Mouse (Mus musculus) urinary bladder, postnatal 25 days (tissue): ENCODE results near the gene Tnr.

ENCODE experiments used
- DNase-seq: peaks from one replicate; pipeline ENCODE4 v3.0.0; 2022; ENCODE audit warnings: low spot score

Gene Tnr

DNA sequence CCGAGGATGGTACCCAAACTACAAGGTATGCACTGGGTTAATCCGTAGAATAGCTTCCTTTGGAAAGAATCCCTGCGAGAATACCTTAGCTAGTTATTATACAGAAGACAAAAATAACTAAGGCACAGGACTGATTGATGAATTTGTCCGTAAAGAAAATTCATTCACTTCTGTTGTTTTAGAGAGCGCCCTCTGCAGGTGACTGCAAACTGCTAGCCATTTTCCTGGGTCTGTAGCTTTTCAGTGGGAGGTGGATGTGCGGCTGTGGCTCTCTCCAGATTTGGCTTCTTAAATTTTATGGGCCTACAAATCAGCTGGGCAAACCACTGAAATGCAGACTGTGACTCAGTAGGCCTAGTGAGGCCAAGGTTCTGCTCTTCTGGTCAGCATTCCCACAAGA, 42.5 kb downstream of the Tnr start:
- no peak for DNase-seq

DNA sequence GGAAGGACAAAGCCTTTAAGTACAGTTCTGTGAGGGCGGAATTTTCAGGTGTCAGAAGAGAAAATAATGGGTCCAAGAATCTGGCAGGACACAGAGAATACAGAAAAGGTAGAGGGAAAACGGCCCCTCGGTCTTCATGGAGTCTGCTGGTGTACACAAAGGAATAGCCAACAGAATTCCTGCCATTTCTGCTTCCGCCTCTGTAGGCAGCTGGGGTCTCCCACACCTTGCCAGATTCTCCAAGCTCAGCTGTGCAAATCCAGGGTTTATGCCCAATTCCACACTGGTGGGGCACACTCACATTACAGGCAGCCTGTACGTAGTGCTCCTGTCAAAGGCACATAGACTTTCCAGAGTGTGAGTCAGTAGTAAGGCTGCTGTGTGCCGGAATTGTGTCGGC, 43.6 kb downstream of the Tnr start:
- DNase-seq: no peak

DNA sequence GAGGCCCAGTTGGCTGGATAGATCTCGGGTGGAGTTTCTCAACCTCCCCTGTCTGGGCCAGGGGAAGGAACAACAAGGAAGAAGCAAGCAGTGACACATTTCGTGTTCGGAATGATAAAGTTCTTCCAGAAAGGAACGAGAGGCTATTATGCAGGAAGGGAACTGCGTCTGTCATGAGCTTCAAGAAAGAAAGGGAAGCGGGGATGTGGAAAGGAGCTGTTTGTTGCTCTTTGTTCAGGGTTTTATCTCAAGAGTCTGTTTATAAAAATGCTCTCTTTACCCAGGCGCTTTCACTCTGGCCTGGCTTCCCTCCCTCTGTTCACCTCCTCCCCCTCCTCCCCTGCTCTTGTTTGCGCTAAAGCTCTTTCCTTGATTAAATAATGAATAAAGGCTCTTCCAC, 46.7 kb downstream of the Tnr start:
- DNase-seq: no peak

DNA sequence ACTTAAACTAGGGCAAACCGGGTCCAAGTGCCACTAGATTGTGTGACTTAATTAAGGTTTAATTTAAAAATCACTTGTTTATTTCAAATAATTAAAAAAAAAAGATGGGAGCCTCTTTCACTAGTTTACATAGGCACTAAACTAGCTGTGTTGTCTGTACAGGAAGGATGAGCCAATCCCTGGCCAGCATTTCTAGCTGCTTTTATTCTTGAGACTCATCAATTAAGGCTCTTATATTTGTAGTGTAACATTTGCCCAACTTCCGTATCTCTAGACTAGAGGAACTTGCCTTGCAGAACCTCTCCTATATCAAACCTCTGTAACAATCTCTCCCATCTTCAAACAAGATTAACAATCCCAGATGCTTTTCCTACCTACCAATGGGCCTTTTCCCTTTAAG, 47.3 kb downstream of the Tnr start:
- DNase-seq: no peak

DNA sequence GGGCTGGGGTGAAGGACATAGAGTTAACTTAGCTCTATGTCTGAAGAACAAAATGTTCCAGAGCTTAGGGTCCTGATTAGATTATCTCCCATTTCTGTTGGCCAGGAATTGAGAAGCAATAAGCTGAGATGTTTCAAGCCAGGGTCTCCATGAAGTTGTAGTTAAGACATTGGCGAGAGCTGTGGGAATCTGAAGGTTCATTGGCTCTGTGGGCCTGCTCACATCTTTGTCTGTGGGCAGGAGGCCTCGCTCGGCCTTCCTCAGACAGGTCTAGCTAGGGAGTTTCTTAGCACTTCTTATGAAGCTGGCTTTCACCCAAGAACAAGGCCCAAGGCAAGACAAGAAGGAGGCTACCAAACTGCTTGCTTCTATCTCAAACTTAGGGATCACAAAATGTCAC, 48.4 kb downstream of the Tnr start:
- no peak for DNase-seq

DNA sequence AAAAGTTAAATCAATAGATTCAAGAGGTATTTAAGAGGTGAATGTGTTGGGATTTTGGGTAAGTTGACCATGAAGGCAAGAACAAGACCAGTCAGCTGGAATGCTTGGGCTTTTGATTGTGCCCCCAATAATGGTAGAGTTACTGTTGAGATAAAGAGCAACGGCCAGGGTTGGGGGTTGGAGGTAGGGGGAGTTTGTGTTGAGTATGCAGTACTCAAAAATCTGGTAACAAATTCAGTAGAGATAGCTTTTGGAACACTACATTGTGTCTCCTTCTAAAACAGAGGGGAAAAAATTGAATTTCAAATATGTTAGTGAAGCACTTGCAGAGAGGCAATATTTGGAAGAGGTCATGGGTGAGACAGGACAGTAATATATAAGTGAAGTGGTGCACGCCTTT, 49.5 kb downstream of the Tnr start:
- DNase-seq: no peak

DNA sequence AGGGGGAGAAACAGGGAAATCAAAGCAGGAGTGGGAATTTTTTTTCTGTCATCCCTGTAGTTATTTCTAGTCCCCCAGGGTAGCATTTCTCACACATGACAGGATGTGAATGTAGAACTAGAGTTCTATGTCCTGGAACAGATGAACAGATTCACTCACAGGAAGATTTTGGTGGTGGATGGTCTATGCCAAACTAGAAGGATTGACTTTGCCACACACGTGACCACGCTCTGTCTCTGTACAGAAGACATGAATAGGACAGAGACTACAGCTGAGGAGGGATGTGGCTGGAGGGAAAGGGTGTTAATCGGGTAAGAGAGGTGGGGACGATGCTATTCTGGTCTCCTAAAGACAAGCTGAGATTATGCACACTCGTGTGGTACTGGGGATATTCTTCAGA, 51.1 kb downstream of the Tnr start:
- no peak for DNase-seq

DNA sequence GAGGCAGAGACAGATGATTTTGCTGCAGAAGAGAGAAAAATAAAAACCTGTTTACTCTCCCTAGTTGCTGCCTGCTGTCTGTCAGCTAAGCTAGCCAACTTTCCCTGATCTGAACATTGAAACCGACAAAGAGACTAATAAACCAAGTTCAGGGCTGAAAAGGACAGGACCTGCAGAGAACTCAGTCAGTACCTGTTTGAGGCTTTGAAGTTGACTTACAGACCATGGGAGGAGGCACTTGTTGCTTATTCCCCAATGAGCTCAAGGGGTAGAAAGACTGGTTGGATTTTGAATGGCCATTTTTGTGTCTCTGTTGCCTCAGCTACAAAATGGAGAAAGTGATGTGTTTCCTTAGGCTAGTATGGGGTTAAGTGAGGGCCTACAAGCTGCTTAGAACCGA, 52.7 kb downstream of the Tnr start:
- DNase-seq: no peak

DNA sequence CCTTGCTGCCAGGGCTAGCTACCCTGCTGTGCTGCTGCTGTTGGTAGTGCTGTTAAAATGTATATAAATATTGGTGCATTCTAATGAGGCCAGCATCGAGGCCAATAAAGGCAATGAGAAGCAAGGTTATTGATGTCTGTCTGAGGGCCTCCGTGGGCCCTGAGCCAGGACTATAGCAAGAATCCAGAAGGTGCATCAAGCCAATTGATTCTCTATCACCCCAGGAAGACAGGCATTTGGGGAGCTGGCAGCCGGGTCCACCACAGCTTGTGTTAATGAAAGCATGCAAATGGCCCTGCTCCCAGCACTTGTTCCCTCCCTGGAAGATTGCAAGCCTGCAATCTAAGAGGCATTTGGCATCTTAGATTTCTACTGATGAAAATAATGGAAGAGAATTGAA, 54.8 kb downstream of the Tnr start:
- no peak for DNase-seq

DNA sequence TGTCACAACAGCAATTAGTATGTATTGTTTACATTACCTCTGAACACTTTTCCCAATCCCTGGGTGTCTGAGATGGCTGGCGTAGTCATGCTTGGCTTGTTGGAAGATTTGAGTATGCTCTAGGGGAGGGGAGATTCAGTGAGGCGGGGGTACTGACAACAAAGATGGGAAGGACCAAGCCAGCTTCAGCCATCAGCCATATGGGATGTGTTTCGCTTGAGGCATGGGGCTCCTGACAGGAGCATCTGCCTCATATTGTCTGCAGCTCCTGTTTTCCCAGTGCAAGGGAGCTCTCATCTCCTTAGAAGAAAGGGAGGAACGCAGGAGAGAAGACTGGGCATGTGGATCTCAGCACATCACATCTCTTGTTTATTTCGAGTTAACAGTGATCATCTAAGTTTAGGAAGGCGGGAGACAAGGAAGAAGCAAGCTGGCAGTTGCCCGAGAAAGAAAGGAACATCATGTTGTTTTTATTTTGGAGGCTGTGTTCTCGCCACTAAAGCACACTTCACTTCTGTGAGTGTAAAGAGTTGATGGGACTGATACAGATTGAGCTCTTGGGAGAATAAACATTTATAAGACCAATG, 56.9 kb downstream of the Tnr start:
- DNase-seq: no peak

DNA sequence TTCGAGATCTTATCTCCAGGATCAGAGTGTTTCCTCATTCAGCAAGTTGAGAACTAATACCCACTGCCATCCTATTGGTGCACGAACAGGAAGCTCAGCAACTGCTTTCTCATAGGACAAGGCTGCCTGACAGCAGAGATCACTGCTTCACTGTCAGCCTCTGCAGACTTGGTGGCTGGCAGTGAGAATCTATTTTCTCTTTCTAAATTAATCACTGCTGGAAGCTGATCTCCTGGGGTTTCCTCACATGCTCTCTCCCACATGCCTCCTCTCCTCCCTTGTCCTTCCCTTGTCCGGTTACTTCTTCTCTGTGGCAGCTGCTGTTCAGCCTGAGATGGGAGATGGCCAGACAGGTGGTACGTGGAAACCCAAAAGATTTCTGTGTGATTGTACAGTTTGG, 60.3 kb downstream of the Tnr start:
- no peak for DNase-seq

DNA sequence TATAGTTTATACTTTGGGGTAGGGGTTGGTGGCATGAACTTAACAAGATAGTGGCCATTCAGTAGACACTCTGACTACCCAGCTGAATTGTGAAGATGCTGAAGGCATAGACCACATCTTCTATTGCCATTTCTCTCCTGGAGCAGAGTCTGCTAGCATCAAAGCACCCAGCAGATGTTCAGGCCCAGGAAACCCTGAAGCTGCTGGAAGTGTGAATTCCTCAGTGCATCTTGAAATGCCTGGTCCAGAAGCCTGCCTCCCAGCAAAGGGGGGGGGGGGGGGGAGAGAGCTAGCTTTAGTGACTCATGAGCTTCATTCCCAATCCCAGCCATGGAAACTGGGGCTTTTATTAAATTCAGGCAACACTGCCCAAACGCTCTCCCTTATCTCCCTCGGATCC, 65.2 kb downstream of the Tnr start:
- DNase-seq: no peak

DNA sequence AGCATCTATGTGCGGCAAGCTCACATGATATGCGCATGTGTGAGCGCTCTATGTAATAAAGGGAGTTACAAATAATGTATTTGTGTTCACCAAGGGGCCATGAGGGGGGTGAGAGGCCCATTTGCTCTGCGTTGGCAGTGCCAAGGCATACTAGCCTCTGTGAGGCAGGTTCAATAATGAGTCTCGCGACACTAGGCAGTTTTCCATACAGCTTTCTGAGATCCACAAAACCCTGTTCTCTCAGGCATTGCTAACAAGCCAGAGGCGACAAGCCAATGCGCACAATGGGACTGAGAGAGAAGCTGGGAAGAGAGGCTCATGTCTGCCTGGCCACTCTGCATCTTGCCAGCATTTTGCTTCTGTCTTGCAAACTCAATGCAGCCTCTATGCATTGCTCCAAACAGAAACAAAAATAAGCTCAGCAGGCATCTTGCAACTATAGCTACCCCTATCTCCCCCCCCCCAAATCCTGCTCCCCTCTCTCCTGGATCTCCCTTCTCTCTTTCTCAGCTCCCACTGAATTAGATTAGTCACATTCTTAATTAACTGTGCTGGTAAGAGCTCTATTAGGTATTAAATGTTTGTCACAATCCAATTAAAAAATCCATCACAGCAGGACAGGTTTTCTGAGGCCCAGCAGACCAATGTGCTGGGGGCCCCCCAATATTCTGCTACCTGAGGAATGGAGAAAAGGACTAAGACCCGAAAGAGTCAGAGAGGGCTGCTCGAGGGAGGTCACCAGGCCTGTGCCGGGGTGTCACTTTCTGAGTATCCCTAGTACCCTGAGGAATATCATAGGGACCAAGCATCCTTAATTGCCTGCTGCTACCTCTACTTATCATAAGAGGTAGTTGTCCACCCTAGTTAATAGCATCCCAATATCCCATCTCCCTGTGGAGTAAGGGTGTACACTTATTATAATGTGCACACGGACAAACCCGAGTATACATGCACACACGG, 70.8 kb downstream of the Tnr start:
- no peak for DNase-seq

DNA sequence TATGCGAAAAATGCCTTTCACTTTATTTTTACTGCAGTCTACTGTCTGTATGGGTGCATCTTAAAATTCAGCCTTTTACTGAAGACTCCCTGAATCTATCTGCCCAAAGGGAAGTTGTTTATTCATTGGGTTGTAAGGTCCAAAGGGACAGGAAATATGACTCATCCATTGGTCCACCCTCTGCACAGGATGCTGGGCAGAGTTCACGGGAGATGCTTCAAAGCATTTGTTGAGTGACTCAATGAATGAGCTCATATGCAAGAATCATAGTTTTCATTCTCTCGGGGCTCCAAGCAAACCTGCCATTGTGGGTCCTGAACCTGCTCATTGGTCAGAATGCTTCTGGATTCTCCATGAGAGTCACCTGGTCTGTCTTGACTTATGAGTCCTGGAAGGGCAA, 72.2 kb downstream of the Tnr start:
- no peak for DNase-seq

DNA sequence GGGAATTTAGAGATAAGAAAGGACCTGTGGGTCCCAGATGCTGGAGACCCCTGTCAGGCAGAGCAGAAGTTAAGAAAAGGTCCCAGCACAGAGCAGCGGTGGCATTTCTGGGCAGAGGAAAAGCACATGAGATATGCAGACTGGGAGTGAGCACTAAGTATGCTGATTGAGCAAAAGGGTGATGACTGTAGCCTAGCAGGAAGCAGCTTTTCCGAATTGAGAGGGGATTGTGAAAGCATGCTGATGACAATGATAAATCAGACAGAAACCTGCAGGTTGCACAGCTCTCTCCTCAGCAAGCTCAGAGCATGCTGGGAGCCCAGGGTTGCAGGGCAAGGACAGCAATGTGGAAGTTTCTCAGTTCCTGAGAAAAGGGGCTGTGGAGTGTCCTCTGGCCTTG, 73.1 kb downstream of the Tnr start:
- no peak for DNase-seq

DNA sequence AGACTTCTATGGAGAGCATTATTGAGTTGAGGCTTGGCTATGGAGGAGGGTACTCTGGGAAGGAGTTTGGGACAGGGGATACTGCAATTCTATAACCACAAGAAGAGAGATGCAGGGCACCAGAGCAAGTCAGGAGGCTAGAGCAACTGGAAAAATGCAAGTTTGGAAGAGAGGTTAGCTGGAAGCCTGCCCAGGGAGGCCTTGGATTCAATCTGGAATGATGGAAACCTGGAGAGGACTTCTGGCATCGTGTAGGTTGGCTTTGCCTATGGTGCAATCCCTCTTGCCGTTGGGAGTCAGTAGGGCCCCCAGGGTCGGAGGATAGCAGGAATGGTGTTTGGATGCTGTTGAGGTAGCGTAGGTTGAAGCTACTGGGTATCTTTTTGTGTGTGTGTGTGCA, 90.0 kb downstream of the Tnr start:
- DNase-seq: no peak

DNA sequence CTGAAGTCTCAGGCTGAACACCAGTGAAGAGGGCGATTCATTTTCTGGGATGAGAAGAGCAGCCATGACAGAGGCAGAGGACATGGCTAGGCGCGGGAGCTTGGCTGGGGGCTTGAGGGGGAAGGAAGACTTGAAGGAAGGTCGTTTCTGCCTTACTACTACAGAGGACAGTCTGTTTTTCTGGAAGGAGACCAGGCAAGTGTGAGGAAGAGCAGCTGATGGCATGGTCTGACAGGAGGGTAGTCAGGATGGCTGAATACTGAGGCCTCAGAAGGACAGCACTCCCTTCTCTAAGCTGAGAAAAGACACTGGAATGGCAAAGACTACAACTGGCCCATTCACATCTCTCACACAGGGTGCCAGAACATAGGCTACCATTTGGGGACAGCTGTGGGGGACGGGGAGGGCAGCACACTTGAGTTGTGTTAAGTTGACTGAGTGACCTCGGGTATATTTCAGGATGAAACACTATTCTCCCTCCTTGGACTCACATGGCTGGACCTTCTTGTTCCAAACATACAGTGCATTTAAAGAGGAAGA, 90.6 kb downstream of the Tnr start:
- DNase-seq: no peak

DNA sequence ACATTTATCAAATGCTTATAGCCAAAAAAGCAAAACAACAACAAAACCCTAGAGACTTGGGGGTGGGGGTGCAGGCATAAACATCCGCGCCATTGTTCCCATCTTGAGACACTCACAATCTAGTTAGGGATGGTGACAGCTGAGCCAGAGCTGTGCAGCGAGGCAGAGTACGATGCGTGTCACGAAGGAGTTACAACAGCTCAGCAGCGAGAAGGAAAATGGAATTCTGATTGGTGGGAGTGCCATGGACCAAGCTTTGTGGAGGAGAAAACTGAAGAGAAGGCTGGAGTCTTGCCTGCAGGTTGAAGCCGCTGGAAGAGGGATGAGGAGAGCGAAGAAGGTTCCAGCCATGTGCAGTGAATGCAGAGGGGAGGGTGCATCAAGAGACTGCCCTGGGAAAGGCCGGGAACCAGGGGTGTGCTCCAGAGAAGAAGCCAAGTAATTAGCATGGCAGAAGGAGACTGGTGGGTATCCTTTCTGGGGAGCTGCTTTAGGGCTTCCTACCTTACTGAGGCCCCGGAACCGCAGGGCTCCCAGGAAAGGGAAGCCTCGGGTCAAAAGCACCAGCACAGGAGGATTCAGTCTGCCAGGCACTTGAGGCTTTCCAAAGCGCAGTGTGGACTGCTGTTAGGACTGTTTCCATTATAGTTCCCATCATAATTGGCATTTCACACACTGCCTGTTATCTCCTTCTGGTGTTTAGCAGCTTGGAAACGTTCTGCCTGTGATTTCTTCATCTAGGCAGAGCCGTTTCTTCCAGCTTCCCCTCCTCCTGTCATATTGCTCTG, 91.3 kb downstream of the Tnr start:
- DNase-seq: no peak

DNA sequence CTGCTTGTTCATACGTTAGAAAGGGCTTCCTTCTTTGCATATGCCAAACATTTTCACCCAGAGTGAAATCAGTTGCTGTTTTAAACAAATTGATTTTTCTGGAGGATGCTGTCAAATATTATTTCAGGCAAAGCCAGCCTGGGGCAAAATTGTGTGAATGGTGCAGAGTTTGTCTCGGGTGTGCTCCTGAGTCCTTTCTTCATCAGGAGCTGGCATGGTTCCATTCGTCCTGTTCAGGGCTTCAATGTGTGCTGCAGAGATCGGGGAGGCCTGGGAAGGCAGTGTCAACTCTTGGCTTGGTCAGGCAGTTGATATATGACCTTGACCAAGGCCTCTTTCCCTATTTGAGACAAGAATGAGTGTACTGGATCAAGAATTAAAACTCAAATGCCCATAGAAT, 92.1 kb downstream of the Tnr start:
- no peak for DNase-seq

DNA sequence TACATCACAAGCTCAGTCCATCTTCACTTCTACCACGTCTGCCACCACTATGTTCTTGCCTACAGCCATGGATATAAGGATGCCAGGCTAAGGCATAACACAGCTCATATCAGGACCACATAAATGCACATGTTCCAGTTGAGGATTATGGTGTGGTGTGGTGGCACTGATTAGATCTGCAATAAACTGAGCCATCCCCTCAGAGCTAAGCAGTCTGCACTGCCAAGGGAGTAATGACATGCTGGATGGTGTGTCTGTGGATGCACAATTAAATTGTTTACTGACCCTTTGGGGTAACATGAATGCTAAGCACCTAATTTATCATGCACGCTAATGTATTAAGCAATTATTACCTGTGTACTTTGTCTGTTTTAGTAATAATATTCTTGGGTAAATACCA, 95.6 kb downstream of the Tnr start:
- DNase-seq: no peak

DNA sequence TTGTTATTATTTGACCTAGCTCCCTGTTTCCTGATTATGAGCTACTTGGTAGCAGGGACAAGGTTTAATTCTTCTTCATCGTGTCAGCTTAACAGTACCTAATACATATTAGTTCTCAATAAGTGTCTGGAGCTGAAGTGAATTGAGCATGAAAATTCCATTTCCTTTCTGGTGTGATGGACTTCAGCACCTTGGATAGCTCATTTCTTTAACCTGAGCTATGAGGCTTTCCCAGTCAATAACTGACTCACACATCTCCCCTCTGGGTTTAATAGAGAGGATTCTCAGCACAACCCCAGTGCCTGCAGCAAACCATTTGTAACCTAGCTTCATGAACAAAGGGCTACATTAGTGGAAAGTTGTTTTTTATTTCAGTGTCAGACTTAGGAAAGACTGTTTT, 97.8 kb downstream of the Tnr start:
- DNase-seq: no peak

DNA sequence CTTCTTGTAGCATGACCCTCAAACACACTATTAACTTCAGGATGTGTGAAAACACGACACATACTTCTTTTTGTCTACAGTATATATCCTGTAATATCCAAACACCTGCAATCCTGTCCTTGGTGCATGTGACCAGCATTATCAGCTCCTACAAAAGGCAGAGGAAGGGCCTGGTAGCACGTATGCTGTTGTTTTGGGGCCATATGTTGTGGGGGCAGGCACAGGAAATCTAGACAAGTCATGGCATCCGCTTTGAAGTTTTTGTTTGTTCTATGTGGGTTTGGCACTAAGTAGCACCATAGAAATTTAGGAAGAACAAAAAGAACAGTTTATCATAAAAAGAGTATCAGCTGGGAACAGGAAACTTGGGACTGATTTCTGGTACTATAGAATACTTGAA, 105.5 kb downstream of the Tnr start:
- DNase-seq: no peak
